Mouse (Mus musculus) thymus, postnatal 4 days (tissue): ENCODE data around the gene Whrn.

Experiments used
- DNase-seq: peaks from one replicate; pipeline ENCODE4 v3.0.0; 2021

The Whrn gene

DNA sequence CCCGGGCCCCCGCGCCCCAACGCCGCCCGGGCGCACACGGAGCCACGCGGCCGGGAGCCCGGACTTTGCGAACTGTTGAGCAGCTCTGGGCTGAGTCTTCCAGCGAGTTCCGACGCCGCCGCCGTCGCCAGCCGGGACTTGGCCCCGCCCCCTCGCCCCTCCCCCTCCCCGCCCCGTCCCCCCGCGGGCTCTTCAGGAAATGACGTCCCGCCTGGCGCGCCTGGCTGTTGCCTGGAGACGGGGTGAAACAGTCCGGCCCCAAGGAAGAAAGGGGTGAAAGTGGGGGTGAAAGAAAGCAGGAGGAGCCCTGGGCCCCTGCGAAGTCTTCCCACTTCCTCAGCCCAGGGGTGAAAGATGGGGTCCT lies at the start of gene Whrn:
Gene Whrn, minus strand, starts transcription at position 77 of the 364 bp plus-strand sequence.
- peak; percentile 88 for DNase-seq

DNA sequence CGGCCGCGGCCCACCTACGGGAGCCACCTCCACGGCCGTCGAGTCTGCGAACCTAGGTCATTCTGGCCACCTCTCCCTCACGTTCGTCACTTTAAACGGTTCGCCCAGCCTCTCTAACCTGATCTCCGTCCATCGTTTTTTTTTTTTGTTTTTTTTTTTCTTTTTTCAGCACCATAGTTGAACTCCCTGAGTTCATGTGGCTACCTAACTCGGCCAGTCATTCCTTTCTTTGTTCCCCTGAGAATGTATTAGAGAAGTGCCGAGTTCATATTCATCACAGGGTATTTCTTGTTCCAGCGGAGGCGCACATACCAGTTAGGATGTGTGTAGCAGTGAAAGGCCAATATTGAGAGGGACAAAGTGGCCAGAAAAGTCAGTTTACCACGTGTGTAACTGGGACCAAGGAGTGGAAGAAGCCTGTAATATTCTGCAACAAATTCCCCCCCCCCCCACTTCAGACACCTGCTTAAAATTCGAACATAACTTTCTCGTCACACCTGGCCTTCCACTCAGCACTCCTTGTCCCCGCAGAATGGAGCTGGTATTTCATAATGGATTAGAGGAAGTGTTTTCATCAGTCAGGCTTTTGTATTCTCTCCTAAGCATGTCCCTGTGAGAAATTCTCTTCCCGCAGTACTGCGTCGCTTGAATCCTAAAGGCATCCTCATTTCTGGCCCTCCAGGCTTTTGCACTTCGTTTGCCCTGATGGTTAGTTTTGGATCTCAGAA lies 49.6 kb upstream of the Whrn start:
- no peak for DNase-seq

DNA sequence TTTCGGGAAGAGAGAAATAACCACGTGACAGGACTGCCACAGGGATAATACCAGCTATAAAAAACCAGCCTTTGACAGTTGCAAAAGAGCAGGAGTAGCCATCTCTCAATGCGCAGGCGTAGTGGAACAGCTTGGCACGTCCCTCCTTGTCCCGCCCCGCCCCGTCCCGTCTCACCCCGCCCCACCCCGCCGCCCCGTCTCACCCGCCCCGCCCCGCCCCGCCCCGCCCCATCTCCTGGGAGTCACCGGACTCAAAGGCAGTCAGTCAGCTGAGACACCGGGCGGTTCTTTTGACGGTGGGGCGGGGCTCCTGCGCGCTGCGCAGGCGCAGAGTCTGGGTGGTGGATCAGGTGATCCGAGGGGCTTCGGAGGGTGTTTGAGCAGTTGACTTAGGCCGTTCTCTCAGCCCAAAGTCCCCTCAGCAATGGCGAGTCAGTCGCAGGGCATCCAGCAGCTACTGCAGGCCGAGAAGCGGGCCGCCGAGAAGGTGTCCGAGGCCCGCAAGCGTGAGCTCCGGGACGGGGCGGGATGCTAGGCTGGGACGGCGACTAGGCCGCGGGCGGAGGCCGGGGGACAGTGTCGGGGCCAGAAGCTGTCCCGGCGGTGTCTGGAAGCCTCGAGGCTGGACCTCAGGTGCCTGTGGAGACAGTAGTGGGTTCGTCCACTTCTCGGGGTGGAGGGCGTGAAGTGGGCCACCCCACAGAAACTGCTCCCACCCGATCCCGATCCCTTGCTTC lies 48.9 kb upstream of the Whrn start, which contains the start of gene Atp6v1g1:
Gene Atp6v1g1, plus strand, starts transcription at position 279 of the 737 bp plus-strand sequence.
- DNase-seq: peak; percentile 96

DNA sequence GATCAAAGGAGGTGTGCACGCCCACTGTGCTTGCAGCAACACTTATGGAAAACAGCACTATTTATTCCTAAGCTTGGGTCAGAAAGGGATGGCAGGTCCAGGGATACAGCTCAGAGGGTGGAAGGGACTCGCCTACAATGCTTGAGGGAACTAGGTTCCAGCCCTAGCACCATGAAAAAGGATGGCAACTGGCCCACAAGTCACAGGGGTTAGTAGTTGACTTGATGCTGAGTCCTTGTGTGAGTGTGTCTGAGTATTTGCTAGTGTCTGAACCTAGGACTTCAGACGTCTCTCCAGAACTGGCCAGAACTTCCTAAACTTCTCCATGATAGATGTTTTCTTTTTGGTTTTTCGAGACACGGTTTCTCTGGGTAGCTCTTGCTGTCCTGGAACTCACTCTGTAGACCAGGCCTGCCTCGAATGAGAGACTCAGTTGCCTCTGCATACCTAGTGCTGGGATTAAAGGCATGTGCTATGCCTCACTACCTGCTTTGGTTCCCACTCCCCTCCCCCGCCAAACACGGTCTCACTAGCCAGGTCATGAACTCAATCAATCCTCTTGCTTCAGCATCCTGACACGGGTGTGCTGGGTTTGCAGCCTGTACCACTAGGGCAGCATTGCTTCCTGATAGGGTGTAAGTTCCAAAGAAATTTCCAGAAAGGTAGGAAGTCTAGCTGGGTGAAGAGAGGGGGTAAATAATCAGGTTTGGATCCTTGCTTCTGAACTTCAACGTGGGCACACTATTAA lies 48.1 kb upstream of the Whrn start:
- peak; percentile 71 for DNase-seq

DNA sequence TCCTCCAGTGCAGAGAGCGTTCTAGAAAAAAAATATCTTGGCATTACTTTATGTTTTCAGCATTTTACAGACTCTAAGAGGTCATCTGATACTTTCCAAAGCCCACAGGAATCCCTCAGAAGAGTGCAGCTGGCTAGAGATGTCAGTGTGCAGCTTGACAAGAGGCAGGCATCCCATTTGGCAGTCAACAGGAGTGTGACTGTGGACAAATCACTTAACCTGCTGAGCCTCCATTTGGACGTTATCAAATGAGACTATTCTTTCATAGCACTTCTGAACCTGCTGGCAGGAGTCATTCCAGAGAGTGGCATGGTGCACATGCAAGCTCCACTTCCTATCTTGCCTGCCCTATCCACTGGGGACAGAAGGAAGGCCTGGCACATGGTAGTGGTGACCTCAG lies 46.4 kb upstream of the Whrn start:
- DNase-seq: no peak

DNA sequence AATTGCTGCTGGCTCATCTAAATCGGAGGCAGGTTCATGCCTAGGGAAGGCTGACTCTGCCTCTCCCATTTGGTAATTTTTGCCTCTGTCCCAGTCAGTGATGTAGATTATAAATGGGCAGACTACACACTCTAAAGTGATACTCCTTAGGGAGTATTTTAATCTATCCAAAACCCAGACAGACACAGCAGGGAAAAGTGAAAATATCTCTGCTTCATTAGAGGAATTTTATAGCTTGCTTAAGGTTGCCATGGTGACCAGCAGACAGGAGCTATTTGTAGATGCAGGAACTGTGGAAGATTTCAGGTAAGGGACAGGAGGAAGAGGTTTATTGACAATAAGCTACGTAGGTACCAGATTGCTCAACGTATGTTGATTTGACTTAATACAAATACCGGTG lies 41.8 kb upstream of the Whrn start:
- DNase-seq: no peak

DNA sequence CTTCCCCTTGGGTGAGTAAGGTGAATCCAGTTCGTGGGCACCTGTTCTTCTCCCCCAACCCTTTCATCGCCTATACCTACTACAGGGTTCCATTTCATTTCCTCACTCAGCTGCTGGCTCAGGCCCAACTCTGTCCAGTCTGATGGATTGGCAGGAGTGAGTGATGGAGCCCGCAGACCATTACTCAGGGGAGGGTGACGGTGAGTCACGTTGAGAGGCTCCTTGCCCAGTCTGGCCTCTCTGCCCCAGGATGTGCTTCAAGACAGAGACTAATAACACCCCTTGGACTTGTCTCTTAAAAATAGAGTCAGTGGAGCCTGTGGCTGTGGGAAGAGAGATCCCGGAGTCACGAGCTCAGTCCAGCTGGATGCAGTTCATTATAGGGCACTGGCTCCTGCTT lies 34.6 kb upstream of the Whrn start:
- DNase-seq: no peak

DNA sequence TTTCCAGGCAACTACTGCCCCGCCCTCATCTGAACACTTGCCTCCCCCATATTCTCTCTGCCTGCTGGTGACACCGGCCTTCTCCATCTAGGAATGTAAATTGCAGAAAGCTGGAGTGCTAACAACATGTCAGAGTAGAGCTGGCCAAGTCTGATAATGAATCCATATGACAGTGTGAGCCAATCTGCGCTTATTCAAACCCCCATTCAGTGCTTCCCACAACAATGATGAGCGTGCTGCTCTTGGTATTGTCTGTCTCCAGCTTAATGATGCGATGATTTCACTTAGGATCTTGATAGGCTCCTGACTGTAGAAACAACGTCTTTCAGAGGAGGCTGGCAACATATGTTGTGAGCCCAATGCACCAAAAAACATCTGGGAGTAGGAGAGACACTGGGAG lies 33.2 kb upstream of the Whrn start:
- DNase-seq: no peak

DNA sequence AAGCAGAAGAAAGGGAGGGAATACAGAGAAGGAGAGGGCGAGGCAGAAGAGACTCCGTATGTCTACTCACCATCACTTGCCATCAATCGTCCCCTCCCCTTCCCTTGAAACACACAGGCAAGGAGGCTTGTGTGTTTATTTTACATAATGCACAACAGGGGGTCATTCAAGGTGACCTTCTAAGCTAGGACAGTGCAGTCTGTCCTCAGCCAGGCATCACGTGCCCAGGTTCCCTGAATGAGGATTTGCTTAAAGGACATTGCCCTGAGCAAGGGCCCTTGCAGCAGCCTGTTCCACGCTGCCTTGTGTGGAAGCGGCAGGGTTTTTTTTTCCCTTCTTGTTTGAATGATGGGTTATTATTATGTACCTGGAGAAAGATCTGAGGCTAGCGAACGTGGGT lies 29.7 kb upstream of the Whrn start:
- no peak for DNase-seq

DNA sequence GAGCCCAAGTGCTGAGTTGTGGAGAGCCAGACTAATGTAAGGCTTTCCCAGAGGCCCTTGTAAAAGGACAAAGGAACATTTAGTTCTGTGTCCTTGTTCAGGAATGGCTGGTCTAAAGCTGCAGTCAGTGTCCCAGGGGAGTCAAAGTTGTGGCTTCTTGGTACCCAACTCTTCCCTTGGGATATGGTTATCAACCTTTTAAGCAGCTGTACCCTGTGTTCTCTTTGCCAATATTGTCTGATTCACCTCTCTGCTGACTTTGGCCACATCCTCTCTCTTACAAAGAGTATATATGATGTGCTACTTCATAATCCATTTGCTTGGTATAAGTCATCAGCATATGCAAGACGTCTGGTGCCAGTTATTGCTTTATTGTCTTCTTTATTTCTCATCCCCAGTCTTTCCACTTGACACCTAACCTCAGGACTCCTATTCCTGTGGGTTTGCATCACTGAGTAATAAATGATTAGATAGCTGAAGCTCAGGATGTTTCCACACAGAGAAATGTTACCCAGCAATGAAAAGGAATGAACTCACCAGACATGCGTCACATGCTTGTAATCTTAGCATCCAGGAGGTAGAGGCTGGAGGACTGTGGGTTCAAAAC lies 26.1 kb upstream of the Whrn start:
- no peak for DNase-seq

DNA sequence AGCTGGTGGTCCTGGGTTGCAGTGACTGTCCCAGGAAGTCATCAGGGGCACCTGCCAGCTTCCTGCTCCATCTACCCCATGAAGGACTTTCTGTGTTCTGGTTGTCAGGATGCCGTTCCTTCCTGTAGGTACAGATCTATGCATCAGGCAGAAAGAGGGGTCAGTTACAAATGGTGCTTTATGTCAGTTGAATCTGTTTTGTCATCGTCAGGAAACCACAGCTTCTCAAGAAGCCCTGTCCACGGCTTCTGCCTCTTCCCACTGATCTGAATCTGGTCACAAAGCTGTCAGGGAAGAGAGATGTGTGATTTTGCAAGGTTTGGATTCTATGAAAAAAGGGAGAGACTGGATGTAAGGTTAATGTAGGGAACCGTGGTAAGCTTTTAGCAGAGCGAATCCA lies 19.2 kb upstream of the Whrn start:
- no peak for DNase-seq

DNA sequence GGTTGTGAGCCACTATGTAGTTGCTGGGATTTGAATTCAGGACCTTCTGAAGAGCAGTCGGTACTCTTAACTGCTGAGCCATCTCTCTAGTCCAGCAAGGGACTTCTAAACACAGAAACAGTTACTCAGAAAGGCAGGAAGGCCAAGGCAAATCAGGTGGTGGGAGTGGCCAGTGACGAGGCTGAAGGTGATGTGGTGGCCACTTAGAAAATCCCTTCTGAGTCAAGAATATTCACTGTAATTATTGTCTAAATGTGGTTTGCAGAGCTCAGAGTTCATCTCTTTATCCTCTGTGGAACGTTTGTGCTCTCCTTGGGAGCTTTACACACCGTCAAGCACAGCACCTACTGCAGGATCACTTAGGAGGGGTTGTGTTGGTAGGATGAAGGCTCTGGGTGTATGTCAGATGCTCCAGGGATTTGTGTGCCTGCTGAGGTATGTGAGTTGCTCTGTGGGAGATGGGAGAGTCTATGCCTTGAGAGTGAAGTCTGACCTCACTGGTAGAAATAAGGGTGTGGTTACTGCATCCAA lies 18.7 kb upstream of the Whrn start:
- no peak for DNase-seq

DNA sequence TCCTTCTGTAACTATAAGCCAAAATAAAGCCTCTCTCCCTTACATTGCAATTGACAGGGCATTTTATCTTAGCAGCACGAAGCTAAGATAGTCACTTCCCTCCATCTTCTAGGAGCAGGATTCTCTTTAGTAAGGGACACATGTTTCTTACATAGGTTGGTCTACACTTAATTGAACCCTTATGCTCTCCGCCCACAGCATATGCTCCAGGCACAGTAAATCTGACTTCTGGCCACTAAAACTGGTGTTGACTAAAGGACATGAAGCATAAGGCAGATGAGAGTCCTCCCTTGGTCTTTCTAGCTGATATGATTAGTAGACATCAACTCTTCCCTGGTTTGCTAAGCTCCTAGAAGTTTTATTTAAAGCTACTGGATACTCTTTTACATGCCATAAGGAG lies 17.1 kb upstream of the Whrn start:
- DNase-seq: no peak

DNA sequence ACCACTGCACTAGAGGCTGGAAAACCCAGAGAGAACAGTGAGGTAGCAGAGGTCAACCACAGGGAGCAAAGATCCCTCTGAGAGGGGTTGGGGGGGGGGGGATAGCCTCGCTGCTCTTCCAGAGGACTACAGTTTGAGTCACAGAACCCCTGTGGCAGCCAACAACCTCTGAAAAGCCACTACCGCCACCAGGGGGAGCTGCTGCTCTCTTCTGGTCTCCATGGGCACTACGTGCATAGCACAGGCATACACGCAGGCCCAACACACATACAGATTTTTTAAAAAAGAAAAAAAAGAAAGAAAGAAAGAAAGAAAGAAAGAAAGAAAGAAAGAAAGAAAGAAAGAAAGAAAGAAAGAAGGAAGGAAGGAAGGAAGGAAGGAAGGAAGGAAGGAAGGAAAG lies 12.4 kb upstream of the Whrn start:
- peak; percentile 95 for DNase-seq

DNA sequence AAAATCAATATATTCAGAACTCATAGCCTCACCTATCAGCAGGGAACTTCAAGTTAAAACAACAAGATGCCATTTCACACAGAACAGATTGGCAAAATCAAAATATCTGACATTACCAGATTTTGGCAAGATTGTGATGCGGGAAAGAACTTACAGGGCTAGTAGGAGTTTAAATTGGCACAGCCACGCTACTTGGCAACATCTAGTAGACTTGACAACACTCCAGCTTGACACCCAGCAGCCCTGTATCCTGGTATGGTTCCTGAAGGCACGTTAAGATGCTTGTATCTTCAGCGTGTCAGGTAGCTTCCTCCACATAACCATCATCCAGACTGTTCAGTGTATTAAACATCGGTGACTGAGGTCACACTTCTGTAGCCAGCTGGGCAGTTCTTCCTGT lies 11.7 kb upstream of the Whrn start:
- no peak for DNase-seq

DNA sequence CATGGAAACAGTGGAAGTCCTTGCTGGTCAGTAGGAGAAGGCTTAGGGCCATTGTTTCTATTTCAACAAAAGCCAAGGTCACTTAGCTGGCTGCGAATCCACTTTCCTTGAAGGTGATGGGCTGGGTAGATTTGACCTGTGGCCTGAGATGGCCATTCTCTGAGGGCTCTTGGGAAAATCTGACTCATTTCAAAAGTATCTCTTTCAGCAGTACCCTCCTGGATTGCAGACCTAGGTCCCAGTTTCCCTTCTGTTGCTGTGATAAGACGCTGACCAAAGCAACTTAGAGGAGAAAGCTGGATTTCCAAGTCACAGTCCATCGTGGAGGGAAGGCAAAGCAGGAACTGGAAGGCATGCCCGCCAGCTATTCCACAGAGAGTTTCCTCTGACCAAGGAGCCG lies 8.2 kb upstream of the Whrn start:
- no peak for DNase-seq

DNA sequence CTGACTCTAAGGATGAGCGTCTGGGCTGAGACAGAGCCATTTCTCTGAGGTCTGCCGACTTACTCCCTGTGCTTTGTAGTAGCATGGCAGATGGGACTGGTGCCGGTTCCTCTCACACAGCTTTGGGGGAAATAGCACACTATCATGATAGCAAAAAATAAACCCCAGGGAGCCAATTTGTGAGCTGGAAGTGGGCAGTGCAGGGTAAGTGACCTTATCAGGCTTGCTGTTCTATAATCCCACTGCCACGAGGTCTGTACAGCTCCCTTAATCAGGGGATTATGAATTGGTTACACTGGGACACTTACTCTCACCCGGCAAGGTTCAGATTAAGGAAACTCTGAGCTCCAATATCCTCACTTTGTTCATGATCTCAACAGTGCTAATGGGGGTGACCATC lies 5.3 kb upstream of the Whrn start:
- no peak for DNase-seq

DNA sequence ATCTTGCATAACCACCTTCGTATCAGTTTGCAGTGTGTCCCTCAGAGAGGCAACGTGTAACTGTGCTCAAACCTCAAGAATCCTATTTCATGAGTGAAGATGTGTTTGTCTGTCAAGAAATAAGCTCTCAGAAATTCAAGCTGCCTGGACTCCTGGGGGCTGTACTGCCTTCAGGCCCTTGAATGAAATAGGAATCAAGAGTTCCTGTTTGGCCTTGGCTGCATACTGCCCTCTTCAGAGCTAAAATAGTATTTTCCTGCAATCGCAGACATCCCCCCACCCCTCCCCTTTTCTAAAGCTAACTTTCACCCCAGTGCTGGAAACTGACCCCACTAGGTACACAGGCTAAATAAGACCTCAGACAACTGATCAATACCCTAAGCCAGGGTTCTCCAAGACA lies 2.6 kb upstream of the Whrn start:
- peak; percentile 28 for DNase-seq

DNA sequence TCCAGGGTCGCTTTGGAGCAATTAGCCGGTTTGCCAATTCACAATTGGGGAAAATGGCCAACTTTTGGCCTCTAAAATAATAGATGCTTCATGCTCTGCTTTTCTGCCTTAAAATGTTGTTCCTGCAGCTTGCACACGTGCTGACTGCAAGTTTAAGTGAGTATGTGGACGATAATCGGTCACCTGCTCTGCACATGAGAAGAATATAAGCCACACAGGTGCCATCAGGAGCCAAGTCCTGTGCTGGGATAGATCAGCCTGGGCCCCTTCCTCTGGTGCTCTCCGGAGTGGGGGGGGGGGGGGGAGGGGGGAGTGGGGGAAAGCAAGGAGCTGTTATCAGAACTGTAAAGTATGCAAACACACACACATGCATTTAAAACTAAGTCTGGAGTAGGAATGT lies 521 bp upstream of the Whrn start:
- no peak for DNase-seq

DNA sequence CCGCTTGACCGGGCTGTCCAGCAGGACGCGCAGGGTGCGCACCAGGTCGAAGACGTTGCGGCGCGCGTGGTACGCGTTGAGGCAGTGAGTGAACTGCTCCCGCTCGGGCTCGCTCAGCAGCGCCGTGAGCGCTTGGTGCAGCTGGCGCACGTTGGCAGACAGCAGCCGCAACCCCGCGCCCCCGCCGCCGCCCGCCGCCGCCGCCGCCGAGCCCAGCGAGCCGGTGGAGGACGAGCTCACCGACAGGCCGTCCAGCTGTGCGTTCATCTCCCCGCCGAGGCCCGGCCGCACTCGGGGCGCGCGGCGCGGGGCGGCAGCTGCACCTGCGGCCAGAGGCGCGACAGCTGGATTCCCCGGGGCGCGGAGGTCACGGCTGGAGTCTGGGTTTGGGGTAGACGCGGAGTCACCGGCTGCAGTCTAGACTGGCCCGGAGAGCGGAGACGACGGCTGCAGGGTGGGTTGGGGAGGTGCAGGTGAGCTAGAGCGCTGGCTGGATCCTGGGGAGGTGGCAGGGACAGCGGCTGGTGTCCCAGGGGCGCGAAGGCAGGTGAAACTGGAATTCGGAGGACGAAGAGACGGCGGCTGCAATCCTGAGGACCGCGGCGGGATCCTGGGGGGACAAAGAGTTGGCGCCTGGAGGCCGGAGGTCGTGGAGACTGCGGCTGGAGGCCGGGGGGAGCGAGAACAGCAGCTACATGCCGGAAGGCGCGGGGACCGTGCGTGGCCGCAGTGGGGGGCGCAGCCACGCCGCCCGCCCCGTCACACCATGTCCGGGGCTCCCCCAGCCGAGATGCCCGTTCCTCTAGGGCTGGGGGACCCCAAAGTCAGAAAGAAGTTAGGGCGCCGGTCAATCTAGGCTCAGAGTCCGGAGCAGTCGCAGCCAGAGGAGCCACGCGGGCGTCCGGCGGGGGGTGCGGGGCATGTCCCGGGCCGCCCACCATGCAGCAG lies 550 bp downstream of the Whrn start:
- peak; percentile 86 for DNase-seq

DNA sequence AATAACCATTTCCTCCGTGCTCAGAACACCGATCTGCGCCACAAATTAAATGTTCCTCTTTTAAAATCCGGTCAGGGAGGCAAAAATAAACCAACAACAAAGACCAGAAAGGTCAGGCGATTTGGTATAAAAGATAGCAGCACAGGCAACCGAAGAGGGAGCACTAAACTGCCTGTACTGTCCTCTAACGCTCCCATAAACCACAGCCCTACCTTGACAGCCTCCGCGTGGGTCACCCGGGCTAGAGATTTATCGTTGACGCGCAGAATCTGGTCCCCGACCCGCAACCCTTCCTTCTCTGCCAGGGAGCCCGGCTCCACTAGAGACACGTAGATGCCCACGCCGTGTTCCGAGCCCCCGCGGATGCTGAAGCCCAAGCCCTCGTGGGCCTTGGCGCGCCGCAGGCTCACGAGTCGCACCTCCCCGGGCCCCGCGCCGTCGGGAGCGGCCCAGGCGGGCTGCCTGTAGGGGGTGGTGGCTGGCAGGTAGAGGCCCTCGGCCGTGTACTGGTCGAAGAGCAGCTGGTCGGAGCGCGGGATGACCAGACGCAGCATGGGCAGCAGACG lies 1.3 kb downstream of the Whrn start:
- DNase-seq: no peak
